Mouse (Mus musculus) liver, adult 2 months (tissue): Measurements from ENCODE around the gene Ptpn4.

Experiments
- CTCF ChIP-seq: fragments of 200-500 bp; IDR thresholded peaks from 2 replicates; pipeline ENCODE4 v1.5.1; 2011; ENCODE audit warnings: low read depth, low read length, control low read depth
- POLR2A ChIP-seq: fragments of 200-500 bp; IDR thresholded peaks from 2 replicates; pipeline ENCODE4 v1.6.1; 2011; ENCODE audit warnings: low read length, control low read depth; ENCODE audit not compliant: insufficient read depth; ENCODE audit errors: extremely low read depth

- TF ChIP-seq CTCF (no peak), POLR2A (no peak)
Observed at GRCm38 (mm10) chr1:119624444-119624843, 213.0 kb downstream of the Ptpn4 start.
